Mouse (Mus musculus) hindbrain, embryonic 10.5 days (tissue): Measurements from ENCODE around the gene Slc44a3. TPM values are rescaled to one million over a fixed set of nuclear protein-coding genes. Genes with fewer than 3 reads are reported as not detected.

Source experiments
- DNase-seq: peaks from one replicate; pipeline ENCODE4 v3.0.0-alpha.2; 2017; ENCODE audit warnings: low spot score
- H3K27ac ChIP-seq: fragments of 300-500 bp; sonication (generic); 2 replicates; pipeline ENCODE4 v1.5.1; 2016; ENCODE audit warnings: mild to moderate bottlenecking, moderate library complexity
- H3K27me3 ChIP-seq: fragments of 300-500 bp; sonication (generic); 2 replicates; pipeline ENCODE4 v1.6.1; 2016; ENCODE audit warnings: mild to moderate bottlenecking; ENCODE audit not compliant: poor library complexity, insufficient read depth, severe bottlenecking
- H3K36me3 ChIP-seq: fragments of 300-500 bp; sonication (generic); 2 replicates; pipeline ENCODE4 v1.6.1; 2016; ENCODE audit warnings: mild to moderate bottlenecking, moderate library complexity
- H3K4me1 ChIP-seq: fragments of 300-500 bp; sonication (generic); replicated peaks from 2 replicates; pipeline ENCODE4 v1.6.1; 2016; ENCODE audit warnings: mild to moderate bottlenecking
- H3K4me3 ChIP-seq: fragments of 300-500 bp; sonication (generic); 2 replicates; pipeline ENCODE4 v1.5.1; 2016; ENCODE audit warnings: mild to moderate bottlenecking, moderate library complexity
- H3K9me3 ChIP-seq: fragments of 300-500 bp; sonication (generic); 2 replicates; pipeline ENCODE4 v1.6.1; 2016; ENCODE audit warnings: mild to moderate bottlenecking, moderate library complexity
- WGBS: fragments of 180-500 bp; shearing (Covaris S2); methylation state at CpG from one replicate; pipeline ENCODE4 v1.1.7; 2016; 5-methylcytosine and 5-hydroxymethylcytosine counted together
- polyA plus RNA-seq: library from polyadenylated mRNA; unstranded; fragments of >200 nt; fragmentation: Nextera tagmentation; extraction: Ambion mirVana; gene quantifications from 2 replicates; pipeline ENCODE4 v1.2.1, GENCODE M21; 2016

Gene Slc44a3
- polyA plus RNA-seq, 1 experiment from 2014 or later = 0.33 TPM

DNA sequence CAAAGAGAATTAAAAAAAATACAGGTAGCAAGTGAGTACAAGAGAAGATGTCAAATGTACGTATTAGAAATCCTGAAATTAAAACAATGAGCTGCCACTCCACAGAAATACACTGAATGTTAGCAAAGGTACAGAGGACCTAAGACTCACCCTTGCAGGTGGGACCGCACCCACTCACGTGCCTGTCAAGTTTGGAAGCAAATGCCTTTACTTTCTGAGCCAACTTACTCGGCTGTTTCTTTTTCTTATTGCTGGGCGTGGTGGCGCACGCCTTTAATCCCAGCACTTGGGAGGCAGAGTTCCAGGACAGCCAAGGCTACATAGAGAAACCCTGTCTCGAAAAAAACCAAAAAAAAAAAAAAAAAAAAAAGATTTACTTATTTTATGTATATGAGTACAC lies 109.8 kb downstream of the Slc44a3 start:
- Histone ChIP-seq H3K9me3 (no peaks in the 10 kb centered on the region), H3K4me3 (no peak overlapping the region), H3K36me3 (no peaks in the 10 kb centered on the region), H3K4me1 (peaks cover 33% of the 10 kb centered on the region), H3K27me3 (peaks cover 12% of the 10 kb centered on the region), H3K27ac (no peak overlapping the region)
- 87% methylated on average over 8 of the region's 8 CpGs for WGBS
- DNase-seq = no peak

DNA sequence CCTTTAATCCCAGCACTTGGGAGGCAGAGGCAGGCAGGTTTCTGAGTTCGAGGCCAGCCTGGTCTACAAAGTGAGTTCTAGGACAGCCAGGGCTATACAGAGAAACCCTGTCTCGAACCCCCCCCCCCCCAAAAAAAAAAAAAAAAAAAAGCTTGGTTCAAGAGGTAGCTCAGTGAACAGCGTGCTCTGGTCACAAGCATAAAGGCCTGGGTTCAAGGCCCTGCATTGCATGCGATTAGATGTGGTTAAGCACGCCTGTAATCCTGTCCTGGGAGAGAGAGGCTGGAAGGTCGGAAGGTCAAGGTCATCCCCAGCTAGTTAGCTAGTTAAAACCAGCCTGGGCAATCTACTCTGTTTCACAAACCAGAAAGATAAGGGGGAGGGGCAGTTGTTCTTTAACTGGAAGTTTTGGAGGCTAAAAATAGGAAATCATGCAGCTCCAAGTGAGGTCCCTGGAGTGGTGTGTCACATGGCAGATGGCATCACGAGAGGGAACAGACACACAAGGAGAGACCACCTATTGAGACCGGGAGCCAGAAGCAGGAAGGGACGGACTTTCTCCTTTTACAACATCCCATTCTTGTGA lies 113.3 kb downstream of the Slc44a3 start:
- Histone ChIP-seq H3K27me3 (no peaks in the 10 kb centered on the region), H3K4me1 (peaks cover 26% of the 10 kb centered on the region), H3K4me3 (no peak overlapping the region), H3K36me3 (no peaks in the 10 kb centered on the region), H3K27ac (no peak overlapping the region), H3K9me3 (no peaks in the 10 kb centered on the region)
- no peak for DNase-seq
- WGBS = 79% methylated on average over 9 of the region's 9 CpGs

DNA sequence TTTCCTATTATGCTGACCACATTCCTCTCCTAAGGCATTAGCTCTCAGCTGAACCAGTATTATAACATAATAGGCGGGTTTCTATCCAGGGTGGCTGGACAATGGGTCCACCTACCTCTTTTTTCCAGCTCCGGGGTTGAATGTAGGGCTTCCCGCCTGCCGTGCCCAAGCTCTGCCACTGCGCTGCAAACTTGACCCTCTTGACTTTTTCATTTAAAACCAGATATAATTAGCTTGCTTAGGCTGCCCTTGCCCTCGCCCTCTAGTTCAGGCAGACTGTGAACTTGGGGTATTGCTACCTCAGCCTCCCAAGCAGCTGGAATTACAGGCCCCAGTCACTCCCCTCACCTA lies 114.0 kb downstream of the Slc44a3 start:
- Histone ChIP-seq H3K36me3 (no peaks in the 10 kb centered on the region), H3K27ac (0 out of 2 replicates have a peak overlapping the region, but pooled peaks have one; percentile 14), H3K4me3 (no peak overlapping the region), H3K9me3 (no peaks in the 10 kb centered on the region), H3K27me3 (no peaks in the 10 kb centered on the region), H3K4me1 (peaks cover 26% of the 10 kb centered on the region)
- DNase-seq = peak; percentile 34
- WGBS = 17% methylated on average over 6 of the region's 6 CpGs

DNA sequence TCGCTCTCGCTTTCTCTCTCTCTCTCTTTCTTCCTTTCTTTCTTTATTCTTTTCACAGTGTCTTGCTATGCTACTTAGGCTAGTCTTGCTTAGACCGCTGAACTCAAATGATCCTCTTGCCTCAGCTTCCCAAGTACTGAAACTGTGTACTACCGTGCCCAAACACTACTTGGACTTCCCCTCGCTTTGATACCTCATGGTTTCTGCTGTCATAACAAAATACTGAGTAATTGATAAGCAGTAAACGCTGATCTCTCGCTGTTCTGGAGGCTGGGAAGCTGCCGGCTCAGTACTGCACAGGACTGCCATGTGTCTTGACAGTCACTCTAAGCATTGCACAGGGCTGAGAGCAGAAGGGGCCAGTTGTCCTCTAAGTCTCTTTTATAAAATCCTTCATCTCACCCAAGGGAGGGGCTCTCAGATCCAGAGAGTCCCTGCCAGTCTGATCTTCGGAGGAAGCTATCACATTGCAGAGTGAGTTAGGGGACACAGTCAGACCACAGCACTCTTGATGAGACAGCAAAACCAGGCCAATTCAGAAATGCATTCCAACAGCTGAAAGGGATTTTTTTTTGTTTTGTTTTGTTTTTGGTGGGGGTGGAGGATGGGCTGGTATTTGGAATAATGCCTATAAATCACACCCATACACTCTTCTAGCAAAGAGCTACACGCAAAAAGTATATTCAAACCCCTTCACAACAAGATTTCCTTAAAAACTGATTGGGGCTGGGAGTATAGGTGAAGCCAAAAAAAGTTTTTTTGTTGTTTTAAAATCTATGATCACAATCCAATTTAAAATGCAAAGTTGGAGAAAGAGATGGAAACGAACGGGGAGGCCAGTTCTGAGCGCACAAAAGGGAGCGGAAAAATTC lies 114.6 kb downstream of the Slc44a3 start:
- no peak overlapping the region for H3K4me3 ChIP-seq
- H3K4me1 ChIP-seq = peaks cover 26% of the 10 kb centered on the region
- no peaks in the 10 kb centered on the region for H3K27me3 ChIP-seq
- WGBS = 58% methylated on average over 14 of the region's 14 CpGs
- DNase-seq = peak; percentile 12
- no peaks in the 10 kb centered on the region for H3K36me3 ChIP-seq
- H3K27ac ChIP-seq = peak overlapping the region; percentile 45
- H3K9me3 ChIP-seq = no peaks in the 10 kb centered on the region

DNA sequence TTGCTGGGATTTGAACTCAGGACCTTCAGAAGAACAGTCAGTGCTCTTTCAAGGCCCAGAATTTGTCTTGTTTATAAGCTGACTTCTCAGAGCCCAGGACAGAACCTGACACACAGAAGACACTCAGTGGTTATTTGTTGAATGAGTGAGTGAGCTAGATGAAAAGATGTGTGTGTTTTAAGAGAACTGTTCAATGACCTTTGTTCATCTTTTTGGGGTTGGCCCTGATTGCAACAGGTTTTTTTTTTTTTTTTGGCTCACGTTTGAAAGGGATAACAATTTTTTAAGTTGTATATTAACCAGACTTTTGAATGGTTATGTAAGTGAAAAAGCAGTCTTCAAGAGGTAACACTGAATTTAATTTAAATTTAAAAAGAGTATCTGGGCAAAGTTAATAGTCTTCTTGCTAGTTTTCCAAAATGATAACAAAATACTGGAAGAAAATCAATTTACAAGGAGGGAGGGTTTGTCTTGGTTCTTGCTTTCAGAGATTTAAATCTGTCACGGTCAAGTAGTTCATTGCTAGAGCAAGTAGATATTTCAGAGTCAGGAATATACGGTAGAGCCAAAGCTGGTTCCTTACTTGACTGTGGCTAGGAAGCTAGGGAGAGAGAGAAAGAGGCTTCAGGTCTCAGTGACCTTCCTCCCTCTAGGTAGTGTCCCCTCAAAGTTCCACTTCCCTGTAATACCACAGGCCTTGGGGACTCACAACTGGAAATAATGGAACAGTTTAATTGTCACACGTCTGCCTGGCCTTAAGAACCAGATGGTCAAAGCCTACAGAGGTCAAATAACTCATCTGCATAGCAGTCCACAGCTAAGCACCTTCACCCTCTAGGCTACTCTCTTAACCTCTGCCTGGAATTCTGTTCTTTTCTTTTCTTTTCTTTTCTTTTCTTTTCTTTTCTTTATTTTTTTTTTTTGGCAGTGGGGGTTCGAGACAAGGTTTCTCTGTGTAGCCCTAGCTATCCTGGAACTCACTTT lies 115.7 kb downstream of the Slc44a3 start:
- H3K4me3 ChIP-seq = no peak overlapping the region
- 73% methylated on average over 5 of the region's 5 CpGs for WGBS
- H3K36me3 ChIP-seq = no peaks in the 10 kb centered on the region
- no peaks in the 10 kb centered on the region for H3K9me3 ChIP-seq
- no peaks in the 10 kb centered on the region for H3K27me3 ChIP-seq
- H3K4me1 ChIP-seq = peaks cover 26% of the 10 kb centered on the region
- H3K27ac ChIP-seq = no peak overlapping the region
- no peak for DNase-seq

DNA sequence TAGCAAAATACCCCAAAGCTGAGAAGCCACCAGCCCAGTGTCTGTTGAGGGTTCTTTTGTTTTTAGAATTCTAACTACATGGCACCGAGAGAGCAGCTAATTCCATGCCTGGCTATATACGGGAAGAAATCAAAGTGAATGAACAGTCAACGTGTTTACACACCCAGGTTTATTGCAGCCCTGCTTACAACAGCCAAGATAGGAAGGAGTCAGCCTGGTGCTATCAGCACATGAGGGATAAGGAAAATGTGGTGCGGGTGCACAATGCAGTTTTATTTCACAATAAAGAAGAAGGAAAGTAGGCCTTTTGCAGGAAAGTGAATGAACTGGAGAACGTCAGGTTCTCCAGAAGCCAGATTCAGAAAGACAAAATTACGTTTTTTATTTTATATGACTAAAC lies 120.8 kb downstream of the Slc44a3 start:
- Histone ChIP-seq H3K4me3 (no peak overlapping the region), H3K36me3 (no peaks in the 10 kb centered on the region), H3K27me3 (no peaks in the 10 kb centered on the region), H3K9me3 (no peaks in the 10 kb centered on the region), H3K27ac (no peak overlapping the region), H3K4me1 (no peaks in the 10 kb centered on the region)
- no peak for DNase-seq
- 86% methylated on average over 6 of the region's 6 CpGs for WGBS

Other genes starting within 250 kb of the Slc44a3 start
- 0.84 and 1.1 TPM in 2 replicates for gene Tmem56, start 249.3 kb downstream of the Slc44a3 start, polyA plus RNA-seq
- 35.5 and 41.5 TPM in 2 replicates for gene Alg14, start 240.6 kb downstream of the Slc44a3 start, polyA plus RNA-seq
- gene Cnn3, start 105.9 kb downstream of the Slc44a3 start, polyA plus RNA-seq = 918 and 954 TPM in 2 replicates
- not detected in 2 replicates for gene 4930432M17Rik, start 138.4 kb upstream of the Slc44a3 start, polyA plus RNA-seq
- gene F3, start 191.1 kb upstream of the Slc44a3 start, polyA plus RNA-seq = 8.8 and 14.1 TPM in 2 replicates